Mouse (Mus musculus): Measurements from ENCODE around the gene Plcl1. TPM values are rescaled to one million over a fixed set of nuclear protein-coding genes. Genes with fewer than 3 reads are reported as not detected.

Gene Plcl1
- polyA plus RNA-seq, 1 experiment from 2014 or later: 4.4 TPM

DNA sequence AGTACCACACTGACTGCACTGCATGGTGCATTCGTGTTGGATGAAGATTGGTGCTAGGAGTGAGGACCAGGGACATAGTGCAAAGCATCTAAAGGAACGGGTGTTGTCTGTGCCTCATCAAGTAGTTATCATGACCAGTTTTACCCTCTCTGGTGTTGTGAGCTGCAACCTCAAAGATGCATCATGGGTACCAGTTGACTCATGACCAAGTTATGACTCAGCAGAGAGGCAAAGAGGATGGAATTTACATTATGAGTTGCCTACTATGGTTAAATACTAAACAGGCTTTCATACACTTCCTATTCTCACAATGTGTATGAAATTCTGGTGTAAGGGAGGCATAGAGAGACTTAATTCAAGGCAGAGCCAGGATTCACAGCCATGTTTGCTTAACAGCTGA, 4.9 kb downstream of the Plcl1 start:
- no peak for ATAC-seq (ENCODE audit: low read depth)
- Histone ChIP-seq H3K4me1 (replicated peaks) (peaks cover 12% of the 10 kb centered on the region), H3K36me3 (no peaks in the 10 kb centered on the region), H3K4me3 (no peak overlapping the region), H3K9me3 (no peaks in the 10 kb centered on the region), H3K4me2 (no peak overlapping the region), H3K27ac (replicated peaks) (no peak overlapping the region), H3K9ac (no peak overlapping the region), H3K27me3 (no peaks in the 10 kb centered on the region)
- 82% methylated on average over 2 of the region's 2 CpGs for WGBS

- no peak overlapping the region for H3K4me3 ChIP-seq
- ATAC-seq (ENCODE audit: low read depth): no peak
- no peaks in the 10 kb centered on the region for H3K9me3 ChIP-seq
- H3K36me3 ChIP-seq: no peaks in the 10 kb centered on the region
- no peak overlapping the region for H3K27ac ChIP-seq (replicated peaks)
- peaks cover 12% of the 10 kb centered on the region for H3K4me1 ChIP-seq (replicated peaks)
- WGBS: 80% methylated on average over 2 of the region's 2 CpGs
- H3K4me2 ChIP-seq: no peak overlapping the region
- H3K27me3 ChIP-seq: no peaks in the 10 kb centered on the region
- no peak overlapping the region for H3K9ac ChIP-seq
Observed at GRCm38 (mm10) chr1:55411079-55411478, 5.4 kb downstream of the Plcl1 start.

DNA sequence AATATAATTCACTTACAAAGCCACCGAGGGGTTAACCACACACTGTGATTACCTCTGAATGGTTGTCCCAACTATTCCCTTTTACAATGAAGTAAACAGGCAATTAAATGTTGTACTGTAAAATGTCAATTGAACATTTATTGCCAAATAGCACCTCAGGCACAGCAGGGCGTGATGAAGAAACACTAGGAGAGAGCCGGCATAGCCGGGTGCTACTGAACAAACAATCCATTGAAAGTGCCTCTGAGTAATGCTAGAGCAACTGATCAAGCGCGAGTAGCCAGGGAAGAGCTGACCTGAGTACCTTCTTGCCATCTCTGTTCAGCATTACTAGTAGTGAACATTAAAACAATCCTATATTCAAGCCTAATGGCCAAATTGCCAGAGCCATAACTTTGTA, 6.8 kb downstream of the Plcl1 start:
- peaks cover 4% of the 10 kb centered on the region for H3K4me1 ChIP-seq (replicated peaks)
- no peak overlapping the region for H3K27ac ChIP-seq (replicated peaks)
- no peak overlapping the region for H3K4me3 ChIP-seq
- H3K9ac ChIP-seq: no peak overlapping the region
- no peaks in the 10 kb centered on the region for H3K36me3 ChIP-seq
- no peak overlapping the region for H3K4me2 ChIP-seq
- ATAC-seq (ENCODE audit: low read depth): no peak
- WGBS: 11% methylated on average over 6 of the region's 6 CpGs
- no peaks in the 10 kb centered on the region for H3K9me3 ChIP-seq
- H3K27me3 ChIP-seq: no peaks in the 10 kb centered on the region

GRCm38 (mm10) chr1:55413534-55413933, 7.8 kb downstream of the Plcl1 start:
- WGBS: 92% methylated on average over 1 of the region's 1 CpGs
- Histone ChIP-seq H3K36me3 (0 out of 2 replicates have a peak, but pooled peaks cover 2% of the 10 kb centered on the region), H3K4me2 (no peak overlapping the region), H3K9ac (no peak overlapping the region), H3K27me3 (no peaks in the 10 kb centered on the region), H3K4me1 (replicated peaks) (peaks cover 4% of the 10 kb centered on the region), H3K9me3 (no peaks in the 10 kb centered on the region; the same call in 1 of the 2 replicates), H3K27ac (replicated peaks) (no peak overlapping the region), H3K4me3 (no peak overlapping the region)
- no peak for ATAC-seq (ENCODE audit: low read depth)

DNA sequence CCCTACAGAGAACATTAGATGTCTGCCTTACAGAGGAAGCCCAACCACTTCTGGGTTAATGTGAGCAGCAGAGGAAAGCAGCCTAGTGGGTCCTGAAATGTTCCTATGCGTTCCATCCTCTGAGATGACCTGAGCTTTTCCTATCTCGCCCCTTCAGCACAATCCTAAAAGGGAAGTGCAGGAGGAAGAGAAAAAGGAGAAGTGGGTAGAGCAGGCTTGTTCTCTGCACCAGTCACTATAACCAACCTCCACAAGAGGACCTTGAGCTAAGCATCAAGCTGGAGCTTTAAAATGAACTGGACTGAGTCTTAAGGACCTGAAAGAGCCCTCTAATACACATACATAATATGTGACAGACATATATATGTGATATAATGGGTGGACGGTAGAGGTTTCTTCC, 13.2 kb downstream of the Plcl1 start:
- no peak for ATAC-seq (ENCODE audit: low read depth)
- Histone ChIP-seq H3K4me3 (no peak overlapping the region), H3K4me1 (replicated peaks) (no peaks in the 10 kb centered on the region), H3K36me3 (0 out of 2 replicates have a peak, but pooled peaks cover 2% of the 10 kb centered on the region), H3K4me2 (no peak overlapping the region), H3K27ac (replicated peaks) (no peak overlapping the region), H3K27me3 (no peaks in the 10 kb centered on the region), H3K9ac (no peak overlapping the region), H3K9me3 (no peaks in the 10 kb centered on the region; the same call in 1 of the 2 replicates)
- 92% methylated on average over 3 of the region's 3 CpGs for WGBS

DNA sequence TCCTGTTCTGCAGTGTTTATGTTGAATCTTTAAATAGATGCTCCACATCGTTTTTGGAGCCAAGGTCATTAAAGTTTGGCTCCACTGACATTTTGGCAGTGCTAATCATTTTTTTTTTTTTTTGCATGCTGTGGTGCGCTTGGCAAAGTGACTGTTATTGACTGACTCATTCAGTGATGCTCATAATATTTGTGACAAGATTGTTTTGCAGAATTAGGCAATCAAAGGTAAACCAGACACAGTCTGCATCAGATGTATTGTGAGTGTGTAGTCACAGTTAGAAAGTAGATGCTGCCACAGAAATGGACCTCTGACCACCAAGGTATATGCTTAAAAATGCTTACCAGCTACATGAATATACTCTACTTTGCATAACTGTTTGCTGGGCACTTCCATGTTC, 21.9 kb downstream of the Plcl1 start:
- 85% methylated on average over 2 of the region's 2 CpGs for WGBS
- Histone ChIP-seq H3K27me3 (no peaks in the 10 kb centered on the region), H3K9me3 (no peaks in the 10 kb centered on the region), H3K4me2 (no peak overlapping the region), H3K4me1 (replicated peaks) (no peaks in the 10 kb centered on the region), H3K27ac (replicated peaks) (no peak overlapping the region), H3K36me3 (no peaks in the 10 kb centered on the region), H3K9ac (no peak overlapping the region), H3K4me3 (no peak overlapping the region)
- ATAC-seq (ENCODE audit: low read depth): no peak

DNA sequence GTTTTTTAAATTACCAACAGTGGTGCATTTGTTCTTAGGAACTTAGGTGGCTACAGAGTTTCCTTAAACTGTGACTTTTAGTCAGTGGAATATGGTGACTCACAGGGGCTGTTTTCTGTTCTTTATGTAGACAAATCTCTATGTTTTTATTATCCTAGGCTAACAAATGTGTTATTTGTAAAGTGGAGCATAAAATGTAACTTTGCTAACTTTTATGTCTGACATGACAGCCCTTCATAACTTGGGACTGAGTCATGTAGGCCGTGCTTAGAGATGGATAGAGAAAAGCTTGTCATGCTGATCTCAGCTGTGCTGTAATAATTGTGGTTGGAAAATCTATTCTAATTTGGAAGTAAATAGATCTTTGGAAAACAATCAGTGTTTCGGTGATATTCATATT, 23.3 kb downstream of the Plcl1 start:
- no peaks in the 10 kb centered on the region for H3K4me1 ChIP-seq (replicated peaks)
- H3K9me3 ChIP-seq: no peaks in the 10 kb centered on the region
- H3K27ac ChIP-seq (replicated peaks): no peak overlapping the region
- no peak for ATAC-seq (ENCODE audit: low read depth)
- no peaks in the 10 kb centered on the region for H3K27me3 ChIP-seq
- WGBS: 97% methylated on average over 2 of the region's 2 CpGs
- H3K4me3 ChIP-seq: no peak overlapping the region
- H3K36me3 ChIP-seq: no peaks in the 10 kb centered on the region
- no peak overlapping the region for H3K9ac ChIP-seq
- H3K4me2 ChIP-seq: no peak overlapping the region

- Histone ChIP-seq H3K9me3 (no peaks in the 10 kb centered on the region), H3K9ac (no peak overlapping the region), H3K4me1 (replicated peaks) (no peaks in the 10 kb centered on the region), H3K27me3 (no peaks in the 10 kb centered on the region), H3K4me3 (no peak overlapping the region), H3K4me2 (no peak overlapping the region), H3K36me3 (no peaks in the 10 kb centered on the region), H3K27ac (replicated peaks) (no peak overlapping the region)
- WGBS: 95% methylated on average over 1 of the region's 1 CpGs
- no peak for ATAC-seq (ENCODE audit: low read depth)
Observed at GRCm38 (mm10) chr1:55429708-55430107, 24.0 kb downstream of the Plcl1 start.

DNA sequence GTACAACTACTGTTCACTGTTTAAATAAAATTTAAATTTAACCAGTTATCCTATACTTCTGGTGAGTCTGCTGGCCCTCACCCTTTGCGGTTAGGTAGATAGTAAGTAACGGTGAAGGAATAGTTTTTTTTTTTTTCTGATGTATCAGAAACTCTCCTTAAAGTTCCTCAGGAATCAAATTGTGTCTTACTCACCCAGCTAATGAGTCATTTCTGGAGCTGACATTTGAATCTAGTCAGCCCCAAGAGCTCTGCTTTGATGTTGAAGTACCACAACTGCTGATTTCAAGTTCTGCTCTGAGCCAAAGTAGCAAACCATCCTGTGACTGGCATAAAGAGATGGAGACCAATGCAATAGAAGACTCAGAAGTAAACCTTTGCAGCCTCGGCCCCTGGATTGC, 24.9 kb downstream of the Plcl1 start:
- no peaks in the 10 kb centered on the region for H3K9me3 ChIP-seq
- H3K9ac ChIP-seq: no peak overlapping the region
- H3K36me3 ChIP-seq: no peaks in the 10 kb centered on the region
- no peaks in the 10 kb centered on the region for H3K27me3 ChIP-seq
- 96% methylated on average over 3 of the region's 3 CpGs for WGBS
- H3K4me3 ChIP-seq: no peak overlapping the region
- H3K4me2 ChIP-seq: no peak overlapping the region
- ATAC-seq (ENCODE audit: low read depth): no peak
- no peak overlapping the region for H3K27ac ChIP-seq (replicated peaks)
- H3K4me1 ChIP-seq (replicated peaks): no peaks in the 10 kb centered on the region

DNA sequence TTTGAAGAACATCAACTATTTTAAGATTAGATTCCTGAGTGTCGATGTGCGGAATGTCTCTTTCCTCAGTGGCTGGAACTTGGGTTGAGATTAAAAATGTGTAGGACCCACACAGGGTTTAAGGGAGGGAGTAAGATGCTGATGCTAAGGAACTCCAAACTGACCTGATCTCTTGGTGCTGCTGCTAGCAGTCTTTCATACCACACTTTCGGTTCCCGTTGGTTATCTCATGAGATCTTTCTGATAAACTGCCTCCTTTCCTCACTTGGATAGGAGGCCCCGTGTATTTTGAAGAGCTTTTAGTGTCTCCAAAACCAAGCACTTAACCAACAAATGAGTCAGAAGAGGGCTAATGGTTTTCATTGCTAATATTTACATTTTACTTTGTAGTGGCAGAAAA, 30.9 kb downstream of the Plcl1 start:
- H3K9me3 ChIP-seq: no peaks in the 10 kb centered on the region
- ATAC-seq (ENCODE audit: low read depth): no peak
- peaks cover 4% of the 10 kb centered on the region; the same call in 1 of the 2 replicates for H3K4me1 ChIP-seq (replicated peaks)
- no peak overlapping the region for H3K9ac ChIP-seq
- H3K27me3 ChIP-seq: no peaks in the 10 kb centered on the region
- H3K4me2 ChIP-seq: no peak overlapping the region
- no peak overlapping the region for H3K27ac ChIP-seq (replicated peaks)
- H3K36me3 ChIP-seq: no peaks in the 10 kb centered on the region
- no peak overlapping the region for H3K4me3 ChIP-seq
- whole genome bisulfite sequencing: 87% methylated on average over 5 of the region's 5 CpGs

DNA sequence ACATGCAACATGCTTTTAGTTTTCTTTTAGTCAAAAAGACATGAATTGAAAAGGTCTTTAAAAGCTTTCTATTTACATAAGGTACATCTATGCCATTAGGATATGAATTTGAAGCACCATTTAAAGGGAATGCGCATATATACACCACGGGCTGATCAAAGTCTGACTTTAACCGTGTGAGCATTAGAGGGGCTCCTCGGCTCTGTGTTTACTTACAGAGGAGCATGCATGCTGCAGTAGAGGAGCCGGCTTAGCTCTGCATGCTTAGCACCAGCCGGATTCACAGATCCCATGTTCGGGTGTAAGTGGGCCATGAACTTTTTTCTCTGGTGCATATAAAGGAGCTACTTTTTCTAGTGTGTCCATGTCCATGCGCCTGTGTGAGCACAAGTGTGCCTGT, 31.4 kb downstream of the Plcl1 start:
- H3K36me3 ChIP-seq: no peaks in the 10 kb centered on the region

GRCm38 (mm10) chr1:55438617-55439016, 32.9 kb downstream of the Plcl1 start:
- Histone ChIP-seq H3K9me3 (no peaks in the 10 kb centered on the region), H3K27ac (replicated peaks) (no peak overlapping the region), H3K36me3 (no peaks in the 10 kb centered on the region), H3K27me3 (no peaks in the 10 kb centered on the region), H3K4me3 (no peak overlapping the region), H3K4me2 (no peak overlapping the region), H3K4me1 (replicated peaks) (peaks cover 4% of the 10 kb centered on the region; the same call in 1 of the 2 replicates), H3K9ac (no peak overlapping the region)
- WGBS: 83% methylated on average over 4 of the region's 4 CpGs
- ATAC-seq (ENCODE audit: low read depth): no peak

More for the DNA sequence above, 31.4 kb downstream of the Plcl1 start:
- H3K27me3 ChIP-seq: no peaks in the 10 kb centered on the region
- no peak overlapping the region for H3K4me2 ChIP-seq
- no peak overlapping the region for H3K9ac ChIP-seq
- H3K9me3 ChIP-seq: no peaks in the 10 kb centered on the region
- no peak for ATAC-seq (ENCODE audit: low read depth)
- no peak overlapping the region for H3K27ac ChIP-seq (replicated peaks)
- WGBS: 79% methylated on average over 8 of the region's 8 CpGs
- H3K4me1 ChIP-seq (replicated peaks): peaks cover 4% of the 10 kb centered on the region; the same call in 1 of the 2 replicates
- no peak overlapping the region for H3K4me3 ChIP-seq

- no peaks in the 10 kb centered on the region for H3K9me3 ChIP-seq
- no peak overlapping the region for H3K4me2 ChIP-seq
- H3K4me1 ChIP-seq (replicated peaks): peaks cover 3% of the 10 kb centered on the region; the same call in 1 of the 2 replicates
- no peak overlapping the region for H3K4me3 ChIP-seq
- H3K9ac ChIP-seq: no peak overlapping the region
- H3K27ac ChIP-seq (replicated peaks): no peak overlapping the region
- H3K36me3 ChIP-seq: no peaks in the 10 kb centered on the region
- no peak for ATAC-seq (ENCODE audit: low read depth)
- H3K27me3 ChIP-seq: no peaks in the 10 kb centered on the region
- 91% methylated on average over 6 of the region's 6 CpGs for WGBS
Observed at GRCm38 (mm10) chr1:55445043-55445688, 39.4 kb downstream of the Plcl1 start.
